Mouse (Mus musculus) liver, embryonic 16.5 days (tissue): ENCODE measurements around the gene Spast. TPM values are rescaled to one million over a fixed set of nuclear protein-coding genes. Genes with fewer than 3 reads are reported as not detected.
A peak's percentile ranks its signal among the peaks of the same experiment; 100 is the strongest.
"Not testable (repeated sequence)": the region's sequence is repeated elsewhere in the genome, so short reads cannot be mapped to it uniquely, and the experiment has no call there.

Source experiments
- ATAC-seq: fragments of 200-750 bp; cut with Nextera tagmentation; 2 replicates; pipeline ENCODE4 v1.8.0; 2017; ENCODE audit warnings: low read depth, mild to moderate bottlenecking, moderate number of reproducible peaks, moderate library complexity
- H3K27ac ChIP-seq: fragments of 300-500 bp; sonication (generic); 2 replicates; pipeline ENCODE4 v1.5.1; 2014; ENCODE audit warnings: mild to moderate bottlenecking, low read length
- H3K27me3 ChIP-seq: fragments of 300-500 bp; sonication (generic); 2 replicates; pipeline ENCODE4 v1.6.1; 2014; ENCODE audit warnings: low read depth, low read length, mixed read lengths; ENCODE audit not compliant: control insufficient read depth, insufficient read depth
- H3K36me3 ChIP-seq: fragments of 300-500 bp; sonication (generic); 2 replicates; pipeline ENCODE4 v1.6.1; 2014; ENCODE audit warnings: mild to moderate bottlenecking; ENCODE audit not compliant: control insufficient read depth, insufficient read depth
- H3K4me1 ChIP-seq: fragments of 300-500 bp; sonication (generic); 2 replicates; pipeline ENCODE4 v1.6.1; 2014; ENCODE audit warnings: low read depth, low read length, mixed read lengths; ENCODE audit not compliant: control insufficient read depth
- H3K4me2 ChIP-seq: fragments of 300-500 bp; sonication (generic); 2 replicates; pipeline ENCODE4 v1.6.1; 2014; ENCODE audit warnings: low read depth, low read length, mixed read lengths
- H3K4me3 ChIP-seq: fragments of 300-500 bp; sonication (generic); 2 replicates; pipeline ENCODE4 v1.5.1; 2014; ENCODE audit warnings: low read depth, mild to moderate bottlenecking, low read length
- H3K9ac ChIP-seq: fragments of 300-500 bp; sonication (generic); 2 replicates; pipeline ENCODE4 v1.6.1; 2014; ENCODE audit warnings: low read depth, low read length
- H3K9me3 ChIP-seq: fragments of 300-500 bp; sonication (generic); replicated peaks from 2 replicates; pipeline ENCODE4 v1.6.1; 2016; ENCODE audit warnings: low read length; ENCODE audit not compliant: control insufficient read depth
- WGBS: fragments of 180-500 bp; shearing (Covaris S2); extraction: QIAGEN DNeasy Blood & Tissue Kit; methylation state at CpG from one replicate; pipeline ENCODE4 v1.1.7; 2014; ENCODE audit not compliant: insufficient replicate concordance; 5-methylcytosine and 5-hydroxymethylcytosine counted together
- polyA plus RNA-seq: library from polyadenylated mRNA; unstranded; fragments of >200 nt; fragmentation: Nextera tagmentation; extraction: Ambion mirVana; gene quantifications from 2 replicates; pipeline ENCODE4 v1.2.1, GENCODE M21; 2015

The Spast gene
- polyA plus RNA-seq, 1 experiment from 2014 or later = 4.2 TPM

GRCm38 (mm10) chr17:74296076-74296823 lies 42.5 kb upstream of the Spast start:
- peaks cover 15% of the 10 kb centered on the region for H3K4me1 ChIP-seq
- ATAC-seq = no peak
- H3K27me3 ChIP-seq = no peaks in the 10 kb centered on the region
- WGBS = 41% methylated on average over 11 of the region's 11 CpGs
- H3K4me3 ChIP-seq = peak overlapping the region; percentile 99
- peaks cover 6% of the 10 kb centered on the region; the same call in 1 of the 2 replicates for H3K36me3 ChIP-seq
- no peaks in the 10 kb centered on the region for H3K9me3 ChIP-seq
- H3K9ac ChIP-seq = peak overlapping the region; percentile 99
- peak overlapping the region; percentile 99 for H3K4me2 ChIP-seq
- peak overlapping the region; percentile 95 for H3K27ac ChIP-seq

- H3K9ac ChIP-seq, H3K9me3 ChIP-seq, H3K4me1 ChIP-seq, H3K4me2 ChIP-seq, H3K27ac ChIP-seq, H3K27me3 ChIP-seq, ATAC-seq, H3K4me3 ChIP-seq, H3K36me3 ChIP-seq: not testable (repeated sequence)
- 86% methylated on average over 5 of the region's 5 CpGs for WGBS
These were observed 41.8 kb upstream of the Spast start for GRCm38 (mm10) chr17:74296991-74297390.

- 78% methylated on average over 5 of the region's 5 CpGs for WGBS
- no peaks in the 10 kb centered on the region for H3K27me3 ChIP-seq
- H3K36me3 ChIP-seq = peaks cover 10% of the 10 kb centered on the region
- no peak overlapping the region for H3K4me3 ChIP-seq
- H3K9me3 ChIP-seq = no peaks in the 10 kb centered on the region
- no peak overlapping the region for H3K9ac ChIP-seq
- peaks cover 17% of the 10 kb centered on the region for H3K4me1 ChIP-seq
- no peak overlapping the region for H3K27ac ChIP-seq
- ATAC-seq = no peak
- no peak overlapping the region for H3K4me2 ChIP-seq
These were observed 38.7 kb upstream of the Spast start for GRCm38 (mm10) chr17:74300089-74300488.

GRCm38 (mm10) chr17:74304060-74304459 lies 34.7 kb upstream of the Spast start:
- H3K4me3 ChIP-seq = no peak overlapping the region
- peaks cover 30% of the 10 kb centered on the region for H3K36me3 ChIP-seq
- peak overlapping the region; percentile 77 for H3K27ac ChIP-seq
- peak; percentile 95 for ATAC-seq
- H3K27me3 ChIP-seq = no peaks in the 10 kb centered on the region
- H3K9me3 ChIP-seq = no peaks in the 10 kb centered on the region
- peak overlapping the region; percentile 4; the same call in 1 of the 2 replicates for H3K9ac ChIP-seq
- H3K4me2 ChIP-seq = peak overlapping the region; percentile 33
- 37% methylated on average over 4 of the region's 4 CpGs for WGBS
- H3K4me1 ChIP-seq = peaks cover 11% of the 10 kb centered on the region

GRCm38 (mm10) chr17:74305616-74306015 lies 33.2 kb upstream of the Spast start:
- WGBS = 84% methylated on average over 4 of the region's 4 CpGs
- no peak for ATAC-seq
- Histone ChIP-seq H3K4me3 (no peak overlapping the region), H3K27ac (no peak overlapping the region), H3K4me2 (no peak overlapping the region), H3K27me3 (no peaks in the 10 kb centered on the region), H3K9ac (no peak overlapping the region), H3K9me3 (no peaks in the 10 kb centered on the region), H3K4me1 (peaks cover 11% of the 10 kb centered on the region), H3K36me3 (peaks cover 26% of the 10 kb centered on the region)

- no peak for ATAC-seq
- no peak overlapping the region for H3K4me2 ChIP-seq
- 70% methylated on average over 1 of the region's 1 CpGs for WGBS
These were observed 32.8 kb upstream of the Spast start for GRCm38 (mm10) chr17:74306021-74306420.

GRCm38 (mm10) chr17:74315445-74316308 lies 23.1 kb upstream of the Spast start:
- peak overlapping the region; percentile 90 for H3K4me3 ChIP-seq
- no peaks in the 10 kb centered on the region; the same call in 1 of the 2 replicates for H3K36me3 ChIP-seq
- peak overlapping the region; percentile 95 for H3K27ac ChIP-seq
- H3K9ac ChIP-seq = peak overlapping the region; percentile 90
- peak overlapping the region; percentile 91 for H3K4me2 ChIP-seq
- no peaks in the 10 kb centered on the region for H3K27me3 ChIP-seq
- H3K9me3 ChIP-seq = no peaks in the 10 kb centered on the region
- peak; percentile 73 for ATAC-seq
- WGBS = under 1% methylated on average over 45 of the region's 45 CpGs
- peaks cover 19% of the 10 kb centered on the region for H3K4me1 ChIP-seq

More at GRCm38 (mm10) chr17:74306021-74306420, 32.8 kb upstream of the Spast start:
- Histone ChIP-seq H3K36me3 (peaks cover 26% of the 10 kb centered on the region), H3K9me3 (no peaks in the 10 kb centered on the region), H3K4me3 (no peak overlapping the region), H3K27ac (no peak overlapping the region), H3K4me1 (peaks cover 11% of the 10 kb centered on the region), H3K27me3 (no peaks in the 10 kb centered on the region), H3K9ac (no peak overlapping the region)

GRCm38 (mm10) chr17:74316309-74316863 lies 22.4 kb upstream of the Spast start:
- peak; percentile 96 for ATAC-seq
- no peaks in the 10 kb centered on the region; the same call in 1 of the 2 replicates for H3K36me3 ChIP-seq
- no peaks in the 10 kb centered on the region for H3K9me3 ChIP-seq
- peak overlapping the region; percentile 95 for H3K27ac ChIP-seq
- peaks cover 19% of the 10 kb centered on the region for H3K4me1 ChIP-seq
- under 1% methylated on average over 48 of the region's 48 CpGs for WGBS
- H3K27me3 ChIP-seq = no peaks in the 10 kb centered on the region
- H3K4me3 ChIP-seq = peak overlapping the region; percentile 90
- H3K4me2 ChIP-seq = peak overlapping the region; percentile 91
- peak overlapping the region; percentile 90 for H3K9ac ChIP-seq
